Mouse (Mus musculus) forebrain, embryonic 14.5 days (tissue): Measurements from ENCODE around the gene AL731706.1. TPM values are rescaled to one million over a fixed set of nuclear protein-coding genes. Genes with fewer than 3 reads are reported as not detected.
A peak's percentile ranks its signal among the peaks of the same experiment; 100 is the strongest.
"Not testable (repeated sequence)": the region's sequence is repeated elsewhere in the genome, so short reads cannot be mapped to it uniquely, and the experiment has no call there.

ENCODE experiments used
- ATAC-seq: fragments of 200-750 bp; cut with Nextera tagmentation; 2 replicates; pipeline ENCODE4 v1.8.0; 2017; ENCODE audit warnings: mild to moderate bottlenecking, moderate library complexity
- DNase-seq: peaks from one replicate; pipeline ENCODE4 v3.0.0-alpha.2; 2015; ENCODE audit warnings: low spot score
- H3K27ac ChIP-seq: fragments of 300-500 bp; sonication (generic); 2 replicates; pipeline ENCODE4 v1.5.1; 2014; ENCODE audit warnings: low read depth, mild to moderate bottlenecking, control low read depth, low read length, moderate library complexity
- H3K27me3 ChIP-seq: fragments of 300-500 bp; sonication (generic); replicated peaks from 2 replicates; pipeline ENCODE4 v1.6.1; 2014; ENCODE audit warnings: low read length, control low read depth, mixed read lengths; ENCODE audit not compliant: control insufficient read depth, insufficient read depth
- H3K36me3 ChIP-seq: fragments of 300-500 bp; sonication (generic); 2 replicates; pipeline ENCODE4 v1.6.1; 2014; ENCODE audit warnings: low read length, control low read depth; ENCODE audit not compliant: control insufficient read depth, insufficient read depth
- H3K4me1 ChIP-seq: fragments of 300-500 bp; sonication (generic); 2 replicates; pipeline ENCODE4 v1.6.1; 2014; ENCODE audit warnings: antibody characterized with exemption, low read length, control low read depth; ENCODE audit not compliant: control insufficient read depth, insufficient read depth
- H3K4me2 ChIP-seq: fragments of 300-500 bp; sonication (generic); 2 replicates; pipeline ENCODE4 v1.6.1; 2014; ENCODE audit warnings: mild to moderate bottlenecking, control low read depth, low read length
- H3K4me3 ChIP-seq: fragments of 300-500 bp; sonication (generic); 2 replicates; pipeline ENCODE4 v1.5.1; 2014; ENCODE audit warnings: low read depth, low read length, control low read depth
- H3K9ac ChIP-seq: fragments of 300-500 bp; sonication (generic); 2 replicates; pipeline ENCODE4 v1.6.1; 2014; ENCODE audit warnings: mild to moderate bottlenecking, low read length, control low read depth, moderate library complexity
- H3K9me3 ChIP-seq: fragments of 300-500 bp; sonication (generic); replicated peaks from 2 replicates; pipeline ENCODE4 v1.6.1; 2016; ENCODE audit warnings: low read length, control low read depth, mixed read lengths; ENCODE audit not compliant: control insufficient read depth
- WGBS: fragments of 180-500 bp; shearing (Covaris S2); extraction: QIAGEN DNeasy Blood & Tissue Kit; methylation state at CpG from one replicate; pipeline ENCODE4 v1.1.7; 2014; 5-methylcytosine and 5-hydroxymethylcytosine counted together
- polyA plus RNA-seq: library from polyadenylated mRNA; unstranded; fragments of >200 nt; fragmentation: Nextera tagmentation; extraction: Ambion mirVana; gene quantifications from 2 replicates; pipeline ENCODE4 v1.2.1, GENCODE M21; 2014

The AL731706.1 gene
- polyA plus RNA-seq, 1 experiment from 2014 or later: 24.4 TPM

DNA sequence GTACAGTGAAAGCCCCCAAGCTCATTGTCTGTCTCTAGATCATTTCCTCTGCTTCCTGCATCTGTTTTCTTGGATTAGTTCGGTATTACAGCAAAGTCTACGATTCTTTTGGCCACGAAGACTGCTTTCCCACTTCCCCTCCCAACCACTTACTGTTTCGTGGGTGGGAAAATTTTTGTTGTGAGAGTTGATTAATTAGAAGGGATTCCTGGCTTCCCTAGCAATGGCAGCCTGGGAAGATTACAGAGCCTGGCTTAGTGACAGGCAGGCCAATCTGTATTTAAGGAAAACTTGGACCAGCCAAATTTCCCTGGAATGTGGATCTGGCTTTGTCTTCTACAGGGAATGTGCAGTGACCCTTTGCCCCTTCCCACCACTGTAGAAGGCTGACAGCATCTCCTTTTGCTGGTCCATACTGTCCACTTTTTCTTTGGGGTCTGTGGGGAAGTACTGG, 20.8 kb upstream of the AL731706.1 start:
- Histone ChIP-seq H3K4me3 (no peak overlapping the region), H3K27me3 (no peaks in the 10 kb centered on the region), H3K4me2 (no peak overlapping the region), H3K4me1 (peaks cover 4% of the 10 kb centered on the region; the same call in 1 of the 2 replicates), H3K9ac (no peak overlapping the region), H3K9me3 (no peaks in the 10 kb centered on the region), H3K36me3 (no peaks in the 10 kb centered on the region), H3K27ac (no peak overlapping the region)
- ATAC-seq: peak; percentile 60
- under 1% methylated on average over 4 of the region's 4 CpGs for WGBS
- peak; percentile 75 for DNase-seq

DNA sequence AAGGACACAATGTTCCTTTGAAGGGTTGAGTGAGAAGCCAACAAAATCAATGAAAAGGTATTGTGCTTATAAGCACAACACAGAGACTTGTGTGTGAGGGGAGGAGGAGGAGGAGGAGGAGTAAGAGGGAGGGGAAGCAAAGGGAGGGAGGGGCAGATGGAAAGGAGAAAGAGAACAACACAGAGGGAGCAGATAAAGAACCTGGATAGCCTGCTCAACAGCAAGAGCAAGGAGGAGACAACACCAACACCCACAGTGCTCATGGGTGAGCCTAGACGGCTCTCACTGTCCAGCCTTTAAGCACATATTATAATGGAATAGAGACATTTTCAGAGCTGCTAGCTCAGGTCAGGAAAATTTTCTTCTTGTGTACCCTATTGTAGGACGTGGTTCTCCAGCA, 18.1 kb upstream of the AL731706.1 start:
- Histone ChIP-seq H3K27ac (no peak overlapping the region), H3K9me3 (no peaks in the 10 kb centered on the region), H3K4me3 (no peak overlapping the region), H3K9ac (no peak overlapping the region), H3K36me3 (no peaks in the 10 kb centered on the region), H3K4me2 (no peak overlapping the region), H3K27me3 (no peaks in the 10 kb centered on the region), H3K4me1 (peaks cover 4% of the 10 kb centered on the region; the same call in 1 of the 2 replicates)
- no peak for DNase-seq
- WGBS: 63% methylated on average over 2 of the region's 2 CpGs
- ATAC-seq: no peak

DNA sequence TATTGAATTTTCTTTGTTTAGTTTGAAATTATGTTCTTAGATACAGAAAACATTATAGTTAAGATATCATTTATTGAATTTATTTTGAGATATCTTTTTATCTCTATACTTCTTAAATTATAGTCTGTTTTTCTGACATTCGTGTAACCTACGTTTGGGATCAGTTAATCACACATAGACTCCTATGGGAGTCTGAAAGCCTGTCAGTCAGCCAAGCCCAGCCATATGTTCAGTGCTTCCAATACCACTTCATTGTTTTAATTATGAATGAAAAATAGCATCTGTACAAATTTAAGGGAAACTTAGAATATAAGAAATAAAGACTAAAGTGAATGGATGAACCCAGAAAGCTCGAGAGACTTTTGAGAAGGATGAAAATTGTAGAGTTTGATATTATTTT, 17.4 kb upstream of the AL731706.1 start:
- peaks cover 4% of the 10 kb centered on the region; the same call in 1 of the 2 replicates for H3K4me1 ChIP-seq
- WGBS: 64% methylated on average over 3 of the region's 3 CpGs
- ATAC-seq (no peak), DNase-seq (peak; percentile 52)
- no peaks in the 10 kb centered on the region for H3K36me3 ChIP-seq
- H3K9ac ChIP-seq: no peak overlapping the region
- H3K27me3 ChIP-seq: no peaks in the 10 kb centered on the region
- H3K4me2 ChIP-seq: no peak overlapping the region
- no peaks in the 10 kb centered on the region for H3K9me3 ChIP-seq
- H3K27ac ChIP-seq: no peak overlapping the region
- no peak overlapping the region for H3K4me3 ChIP-seq

DNA sequence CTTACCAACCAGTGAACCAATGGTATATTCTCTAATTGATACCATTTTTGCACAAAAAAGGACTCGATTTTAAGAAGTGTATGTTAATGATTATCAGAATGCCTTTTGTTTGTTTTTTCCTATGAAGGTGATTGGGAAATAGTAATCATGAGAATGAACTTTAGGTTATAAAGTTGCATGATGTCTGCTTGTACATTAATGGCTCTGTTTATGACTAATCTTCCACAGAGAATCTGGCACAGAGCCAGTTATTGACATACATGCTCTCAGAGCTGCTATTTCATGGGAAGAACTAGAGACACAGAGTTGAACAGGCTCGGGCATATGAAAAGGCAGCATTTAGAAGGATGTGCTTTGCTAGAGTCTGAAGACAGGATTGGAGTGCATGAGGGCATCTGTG, 4.9 kb upstream of the AL731706.1 start:
- no peak overlapping the region for H3K4me2 ChIP-seq
- no peak overlapping the region for H3K27ac ChIP-seq
- ATAC-seq: no peak
- H3K36me3 ChIP-seq: no peaks in the 10 kb centered on the region
- H3K4me3 ChIP-seq: no peak overlapping the region
- 84% methylated on average over 2 of the region's 2 CpGs for WGBS
- DNase-seq: peak; percentile 30
- H3K27me3 ChIP-seq: no peaks in the 10 kb centered on the region
- H3K4me1 ChIP-seq: 0 out of 2 replicates have a peak, but pooled peaks cover 3% of the 10 kb centered on the region
- no peaks in the 10 kb centered on the region for H3K9me3 ChIP-seq
- no peak overlapping the region for H3K9ac ChIP-seq

DNA sequence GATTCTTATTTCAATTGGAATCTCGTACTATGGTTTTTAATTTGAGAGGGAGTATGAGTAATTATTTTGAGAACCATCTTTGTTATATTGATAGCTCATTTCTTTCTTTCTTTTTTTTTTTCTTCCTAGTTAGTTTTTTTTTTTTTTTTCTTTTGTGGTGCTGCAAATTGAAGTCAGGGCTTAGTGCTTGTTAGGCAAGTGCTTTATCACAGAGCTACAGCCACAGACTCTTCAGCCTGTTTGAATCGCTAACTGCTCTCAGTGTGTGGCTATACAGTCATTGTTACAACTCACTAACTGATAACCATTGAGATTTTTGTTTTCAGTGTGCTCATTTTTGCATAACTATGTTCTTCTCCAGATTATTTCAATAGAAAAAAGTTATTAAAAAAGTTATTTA, 3.3 kb upstream of the AL731706.1 start:
- Histone ChIP-seq H3K27me3 (no peaks in the 10 kb centered on the region), H3K4me3 (no peak overlapping the region), H3K4me1 (peaks cover 7% of the 10 kb centered on the region; the same call in 1 of the 2 replicates), H3K9me3 (no peaks in the 10 kb centered on the region), H3K36me3 (no peaks in the 10 kb centered on the region), H3K4me2 (no peak overlapping the region), H3K9ac (no peak overlapping the region), H3K27ac (no peak overlapping the region)
- DNase-seq (no peak), ATAC-seq (no peak)
- 15% methylated on average over 2 of the region's 2 CpGs for WGBS

DNA sequence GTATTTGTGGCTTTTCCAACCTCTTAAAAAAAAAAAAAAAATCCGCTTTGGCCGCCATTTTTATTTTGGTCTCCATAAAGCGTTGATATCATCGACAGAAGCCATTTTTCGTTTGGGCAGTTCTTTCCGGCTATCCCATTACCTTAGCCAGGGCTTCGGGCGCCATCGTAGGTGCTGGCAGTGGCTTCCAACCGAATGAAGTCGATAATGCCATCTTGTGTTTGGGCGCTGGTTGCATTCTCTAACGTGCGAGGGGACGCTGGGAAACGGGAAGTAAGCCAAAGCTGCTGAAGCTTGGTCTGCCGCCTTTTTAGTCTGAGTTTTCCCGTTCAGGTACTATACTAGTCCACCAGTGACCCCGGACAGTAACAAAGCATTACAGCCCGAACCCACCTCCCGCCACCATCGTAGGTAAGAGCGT, 772 bp upstream of the AL731706.1 start:
- peak overlapping the region; percentile 48 for H3K4me2 ChIP-seq
- peak; percentile 100 for DNase-seq
- peak overlapping the region; percentile 69 for H3K9ac ChIP-seq

DNA sequence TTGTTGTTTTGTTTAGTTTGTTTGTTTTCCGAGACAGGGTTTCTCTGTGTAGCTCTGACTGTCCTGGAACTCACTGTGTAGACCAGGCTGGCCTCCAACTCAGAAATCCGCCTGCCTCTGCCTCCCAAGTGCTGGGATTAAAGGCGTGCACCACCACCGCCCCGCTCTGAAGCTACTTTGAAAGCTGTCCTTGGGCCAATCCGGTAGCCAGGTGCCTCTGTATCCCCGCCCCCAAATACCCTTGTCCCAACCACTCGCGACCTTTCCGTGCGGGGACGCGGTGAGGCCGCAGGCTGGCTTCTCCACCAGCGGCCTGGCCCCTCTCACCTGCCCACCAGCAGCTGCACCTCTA, 497 bp downstream of the AL731706.1 start:
- not testable (repeated sequence) for H3K4me1 ChIP-seq, H3K9me3 ChIP-seq, H3K36me3 ChIP-seq, DNase-seq, H3K27me3 ChIP-seq
- Histone ChIP-seq H3K27ac (peak overlapping the region; percentile 93), H3K9ac (peak overlapping the region; percentile 81), H3K4me3 (peak overlapping the region; percentile 70), H3K4me2 (peak overlapping the region; percentile 47)
- WGBS: 7% methylated on average over 15 of the region's 15 CpGs
- ATAC-seq: peak; percentile 58

More for the DNA sequence above, 772 bp upstream of the AL731706.1 start:
- peak overlapping the region; percentile 93; the same call in 1 of the 2 replicates for H3K27ac ChIP-seq
- H3K4me1 ChIP-seq: peaks cover 7% of the 10 kb centered on the region; the same call in 1 of the 2 replicates
- under 1% methylated on average over 23 of the region's 23 CpGs for WGBS
- peak overlapping the region; percentile 70 for H3K4me3 ChIP-seq
- no peaks in the 10 kb centered on the region for H3K9me3 ChIP-seq
- H3K36me3 ChIP-seq: no peaks in the 10 kb centered on the region
- no peaks in the 10 kb centered on the region for H3K27me3 ChIP-seq
- peak; percentile 83 for ATAC-seq

DNA sequence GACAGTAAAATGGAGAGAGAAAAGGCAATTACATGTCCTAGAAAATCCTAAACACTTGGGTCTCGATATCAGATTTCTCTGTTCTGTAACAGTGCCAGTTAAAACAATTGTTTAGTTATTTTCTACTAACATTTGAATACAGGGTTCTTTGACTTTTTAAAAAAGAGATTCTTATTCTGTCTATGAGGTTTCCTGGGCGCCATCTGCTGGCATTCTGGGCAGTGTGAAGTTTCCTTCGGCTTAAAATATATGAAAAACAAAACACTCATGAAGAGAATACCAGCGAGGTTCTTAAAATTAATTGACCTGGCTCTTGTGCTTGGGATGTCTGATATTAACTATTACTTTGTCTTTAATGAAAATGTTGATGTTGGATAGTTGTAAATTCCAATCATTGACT, 4.3 kb downstream of the AL731706.1 start:
- peaks cover 24% of the 10 kb centered on the region; the same call in 1 of the 2 replicates for H3K36me3 ChIP-seq
- no peaks in the 10 kb centered on the region for H3K9me3 ChIP-seq
- H3K4me2 ChIP-seq: no peak overlapping the region
- H3K27me3 ChIP-seq: no peaks in the 10 kb centered on the region
- ATAC-seq (no peak), DNase-seq (peak; percentile 66)
- H3K9ac ChIP-seq: no peak overlapping the region
- peaks cover 4% of the 10 kb centered on the region; the same call in 1 of the 2 replicates for H3K4me1 ChIP-seq
- WGBS: 62% methylated on average over 4 of the region's 4 CpGs
- no peak overlapping the region for H3K27ac ChIP-seq
- no peak overlapping the region for H3K4me3 ChIP-seq

DNA sequence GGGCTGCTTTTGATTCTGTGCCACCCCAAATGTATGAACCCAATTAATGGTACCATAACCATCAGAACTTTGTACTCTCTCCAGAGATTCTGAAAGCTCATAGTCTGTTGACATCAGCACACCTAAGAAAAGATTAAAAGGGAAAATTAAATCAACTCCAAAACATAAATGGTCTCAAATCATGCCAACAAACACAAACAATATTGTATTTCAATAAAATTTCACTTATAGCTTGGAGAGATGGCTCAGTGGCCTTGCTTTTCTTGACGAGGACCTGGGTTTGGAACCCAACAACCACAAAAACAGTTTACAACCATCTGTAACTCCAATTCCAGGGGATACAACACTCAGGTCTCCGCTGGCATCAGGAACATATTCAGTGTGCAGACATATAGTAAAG, 5.6 kb downstream of the AL731706.1 start, which contains the start of gene AL731706.2:
TSS of gene AL731706.2 (minus strand) at position 101 of the 400 bp plus-strand sequence.
- Histone ChIP-seq H3K9ac (no peak within 1 kb of the TSS), H3K9me3 (no peaks in the 10 kb centered on the region), H3K27me3 (no peaks in the 10 kb centered on the region), H3K27ac (no peak within 1 kb of the TSS), H3K4me1 (peaks cover 4% of the 10 kb centered on the region; the same call in 1 of the 2 replicates), H3K4me2 (no peak within 1 kb of the TSS), H3K36me3 (peaks cover 34% of the 10 kb centered on the region), H3K4me3 (no peak within 1 kb of the TSS)
- 93% methylated on average over 2 of the region's 2 CpGs for WGBS
- DNase-seq (no peak), ATAC-seq (no peak)
